Mouse (Mus musculus) cerebellum, postnatal 4 days (tissue): ENCODE data around the gene Eif2d.
A peak's percentile ranks its signal among the peaks of the same experiment; 100 is the strongest.
"Not testable (repeated sequence)": the region's sequence is repeated elsewhere in the genome, so short reads cannot be mapped to it uniquely, and the experiment has no call there.

ENCODE experiments used
- DNase-seq, 2 experiments: peaks; one replicate each; pipeline ENCODE4 v3.0.0; 2022; ENCODE audit warnings: low spot score in 2 of 2, mixed read lengths in 1 of 2

Eif2d gene

DNA sequence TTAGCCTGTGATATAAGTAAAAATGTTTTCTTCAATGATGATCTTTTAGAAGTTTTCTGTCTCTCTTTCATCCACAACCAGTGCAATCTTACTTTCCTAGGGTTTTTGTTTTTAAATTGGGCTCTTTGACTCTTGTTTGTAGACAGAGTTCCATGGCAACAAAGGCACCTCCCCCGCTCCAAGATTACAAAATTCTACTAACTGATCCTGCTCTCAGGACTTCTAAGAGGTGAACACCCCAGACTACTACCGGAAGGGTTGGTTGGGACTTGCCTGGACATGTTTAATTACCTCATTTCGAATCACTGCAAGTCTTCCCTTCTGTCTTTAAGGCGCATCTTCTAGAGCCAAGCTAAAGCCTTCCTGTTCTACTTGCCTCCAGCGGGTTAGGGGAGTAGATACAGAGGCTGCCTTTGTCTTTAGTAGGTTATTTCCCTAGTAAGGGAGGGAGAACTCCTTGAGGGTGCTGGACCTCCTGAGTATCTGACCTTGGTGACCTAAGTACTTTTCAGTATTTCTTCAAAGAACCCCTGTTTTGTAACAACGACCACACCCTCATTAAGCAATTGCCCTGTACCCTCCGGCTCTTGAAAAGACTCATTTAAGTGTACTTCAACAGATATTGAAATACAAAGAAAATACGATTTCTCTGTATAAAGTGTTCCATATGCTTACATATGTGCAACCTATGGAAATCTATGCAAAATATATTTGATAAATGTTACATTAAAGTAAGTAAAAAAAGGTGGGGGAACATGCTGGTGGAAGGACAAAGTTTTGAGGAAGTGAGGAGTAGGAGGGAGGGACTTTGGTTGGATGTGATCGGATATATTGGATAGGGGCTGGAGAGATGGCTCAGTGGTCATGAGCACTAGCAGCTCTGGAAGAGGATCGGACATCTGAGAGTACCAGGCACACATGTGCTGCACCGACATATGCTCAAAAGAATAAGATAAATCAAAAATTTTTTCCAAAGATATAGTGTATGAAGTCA is 13.6 kb upstream of the Eif2d start:
- no peak for DNase-seq

DNA sequence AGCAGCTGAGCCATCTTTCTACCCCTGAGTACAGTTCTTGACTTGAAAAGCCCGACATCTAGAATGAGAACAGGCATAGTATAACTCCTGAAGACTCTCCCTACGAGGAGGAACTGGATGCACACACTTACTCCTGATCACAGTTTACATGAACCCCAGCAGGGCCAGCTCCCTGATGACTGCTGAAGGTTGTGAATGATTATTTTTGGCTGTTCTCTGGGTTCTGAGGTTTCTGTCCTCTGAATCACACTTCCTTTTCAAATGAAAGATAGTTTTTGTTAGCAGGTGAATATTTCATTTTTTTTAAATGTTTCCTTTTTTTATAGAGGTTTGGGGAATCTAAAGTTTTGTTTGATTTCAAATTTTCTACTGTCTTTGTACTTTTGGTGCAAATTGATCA is 11.5 kb upstream of the Eif2d start:
- no peak for DNase-seq

DNA sequence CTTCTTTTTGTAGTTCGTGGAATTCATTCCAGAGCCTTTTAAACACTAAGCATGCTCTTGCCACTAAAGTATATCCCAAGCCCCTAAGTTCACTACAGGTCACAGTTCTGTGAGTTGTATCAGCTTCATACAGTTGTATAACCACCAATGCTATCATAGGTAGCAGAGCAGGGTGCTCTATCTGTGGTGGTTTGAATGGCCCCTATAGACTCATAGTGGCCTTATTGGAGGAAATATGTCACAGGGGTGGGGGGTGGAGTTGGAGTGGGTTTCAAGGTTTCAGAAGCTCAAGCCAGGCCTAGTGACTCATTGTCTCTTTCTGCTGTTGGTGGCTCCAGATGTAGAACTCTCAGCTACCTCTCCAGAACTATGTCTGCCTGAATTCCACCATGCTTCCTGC is 10.5 kb upstream of the Eif2d start:
- DNase-seq: no peak

DNA sequence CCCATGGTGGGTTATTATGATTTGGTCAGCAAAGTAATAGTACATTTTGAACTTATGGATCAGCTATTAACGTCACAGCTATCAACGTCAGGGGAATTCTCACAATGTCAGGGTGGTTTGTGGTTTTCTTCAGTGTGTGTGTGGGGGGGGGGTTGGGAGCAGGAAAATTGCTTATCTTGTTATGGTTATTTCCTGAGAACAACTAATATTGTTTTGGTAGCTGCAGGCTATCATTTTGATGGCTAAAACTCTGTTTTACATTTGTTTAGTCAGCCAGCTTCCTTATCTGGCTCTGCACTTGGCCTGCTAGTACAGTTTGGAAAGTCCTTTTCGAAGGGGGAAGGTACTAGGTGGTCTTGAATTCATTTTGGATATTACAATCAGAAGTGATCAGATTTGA is 7.8 kb upstream of the Eif2d start:
- not testable (repeated sequence) for DNase-seq

DNA sequence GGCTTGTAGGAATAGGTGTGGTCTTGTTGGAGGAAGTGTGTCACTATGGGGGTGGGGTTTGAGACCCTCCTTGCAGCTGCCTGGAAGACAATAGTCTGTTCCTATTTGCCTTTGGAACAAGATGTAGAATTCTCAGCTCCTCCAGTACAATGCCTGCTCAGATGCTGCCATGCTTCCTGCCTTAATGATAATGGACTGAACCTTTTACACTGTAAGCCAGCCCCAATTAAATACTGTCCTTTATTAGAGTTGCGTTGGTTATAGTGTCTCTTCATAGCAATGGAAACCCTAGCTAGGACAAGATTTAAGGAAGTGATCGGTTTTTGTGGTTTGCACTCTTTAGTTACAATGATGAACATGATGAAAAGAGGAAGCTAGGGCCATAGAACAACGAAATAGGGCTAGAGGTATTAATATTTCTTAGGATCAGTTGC is 6.8 kb upstream of the Eif2d start:
- no peak for DNase-seq

DNA sequence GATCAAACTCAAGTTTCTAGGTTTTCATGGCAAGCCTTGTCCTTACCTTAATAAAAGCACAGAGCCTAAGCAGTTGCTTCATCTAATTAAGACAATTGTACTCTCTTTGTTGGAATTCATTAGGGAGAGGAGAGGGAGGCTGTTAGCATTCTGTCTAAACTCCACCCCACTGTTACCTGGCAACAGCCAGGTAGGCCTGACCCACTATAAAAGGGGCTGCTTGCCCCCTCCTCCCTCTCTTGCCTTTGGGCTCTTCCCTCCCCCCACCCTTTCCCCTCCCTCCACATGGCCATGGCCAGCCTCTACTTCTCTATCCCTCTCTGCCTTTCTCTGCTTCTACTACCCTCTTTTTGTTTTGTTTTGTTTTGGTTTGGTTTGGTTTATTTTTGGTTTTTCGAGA is 3.5 kb upstream of the Eif2d start:
- DNase-seq: no peak

DNA sequence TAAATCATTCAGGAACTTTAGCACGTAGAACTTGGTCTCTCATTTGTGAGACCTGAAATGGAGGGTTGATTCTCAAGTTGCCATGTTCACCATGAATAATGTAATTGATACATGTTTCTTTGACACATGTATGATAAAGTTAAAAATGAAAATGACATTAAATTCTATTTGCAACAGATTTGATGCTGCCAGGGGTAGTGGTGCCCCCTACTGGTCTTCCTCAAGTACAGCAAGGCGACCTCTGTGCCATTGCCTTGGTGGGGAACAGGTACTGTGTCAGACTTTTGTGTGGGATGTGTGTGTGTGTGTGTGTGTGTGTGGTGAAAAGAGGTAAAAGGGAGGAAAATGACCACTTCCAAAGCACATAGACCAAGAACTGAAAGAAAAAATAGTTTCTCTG is 2.5 kb downstream of the Eif2d start:
- DNase-seq: peak in 1 of 2 experiments; percentile 48

DNA sequence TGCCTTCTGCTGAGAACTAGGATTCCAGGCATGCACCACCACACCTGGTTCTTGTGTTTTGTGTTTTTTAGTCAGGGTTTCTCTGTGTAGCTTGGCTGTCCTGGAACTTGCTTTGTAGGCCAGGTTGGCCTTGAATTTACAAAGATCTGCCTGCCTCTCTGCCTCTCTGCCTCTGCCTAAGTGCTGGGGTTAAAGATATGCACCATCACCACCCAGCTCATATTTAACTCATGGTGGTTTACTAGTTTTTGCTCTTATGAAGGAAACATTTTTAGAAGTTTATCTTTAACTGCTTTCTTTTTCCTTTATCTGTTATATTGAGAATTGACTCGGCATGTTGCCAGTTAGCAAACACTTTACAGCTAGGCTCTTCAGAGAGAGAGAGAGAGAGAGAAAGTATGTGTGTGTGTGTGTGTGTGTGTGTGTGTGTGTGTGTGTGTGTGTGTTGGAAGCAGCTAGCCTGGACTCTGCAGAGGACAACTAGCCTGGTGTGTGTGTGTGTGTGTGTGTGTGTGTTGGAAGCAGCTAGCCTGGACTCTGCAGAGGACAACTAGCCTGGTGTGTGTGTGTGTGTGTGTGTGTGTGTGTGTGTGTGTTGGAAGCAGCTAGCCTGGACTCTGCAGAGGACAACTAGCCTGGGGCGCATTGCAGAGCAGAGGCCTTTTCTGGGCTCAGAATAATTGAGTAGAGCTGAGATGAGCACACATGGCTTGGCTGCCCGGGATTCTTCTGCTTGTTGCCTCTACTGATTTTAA is 6.8 kb downstream of the Eif2d start:
- DNase-seq: not testable (repeated sequence)

DNA sequence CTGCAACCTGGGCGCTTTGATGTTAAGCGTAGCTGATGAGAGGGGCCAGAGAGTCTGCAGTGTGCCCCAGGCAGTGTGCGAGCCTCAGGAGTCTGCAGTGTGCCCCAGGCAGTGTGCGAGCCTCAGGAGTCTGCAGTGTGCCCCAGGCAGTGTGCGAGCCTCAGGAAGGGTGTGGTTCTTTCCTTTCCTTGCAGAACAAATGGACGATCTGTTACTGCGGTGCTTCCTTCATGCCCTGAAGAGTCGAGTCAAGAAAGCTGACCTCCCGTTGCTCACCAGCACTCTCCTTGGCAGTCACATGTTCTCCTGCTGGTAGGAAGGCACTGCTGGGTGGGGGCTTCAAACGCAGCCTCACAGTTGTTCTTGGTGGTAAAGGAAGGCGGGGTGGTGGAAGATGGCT is 8.1 kb downstream of the Eif2d start:
- no peak for DNase-seq

DNA sequence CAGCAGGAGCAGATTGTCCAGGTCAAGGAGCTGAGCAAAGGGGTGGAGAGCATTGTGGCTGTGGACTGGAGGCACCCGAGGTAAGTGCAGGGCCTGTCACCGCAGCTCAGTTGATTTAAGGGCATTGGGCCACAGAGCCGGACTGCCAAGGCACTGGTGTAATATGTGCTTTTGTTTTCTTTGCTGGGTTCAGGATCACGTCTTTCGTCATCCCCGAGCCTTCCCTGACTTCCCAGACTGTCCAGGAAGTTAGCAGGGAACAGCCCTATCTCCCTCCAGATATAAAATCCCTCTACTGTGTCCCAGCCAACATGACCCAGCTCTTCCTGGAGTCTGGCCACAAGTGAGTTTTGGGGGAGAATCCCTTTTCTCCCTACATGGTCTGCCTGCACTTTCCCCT is 11.4 kb downstream of the Eif2d start:
- DNase-seq: no peak

DNA sequence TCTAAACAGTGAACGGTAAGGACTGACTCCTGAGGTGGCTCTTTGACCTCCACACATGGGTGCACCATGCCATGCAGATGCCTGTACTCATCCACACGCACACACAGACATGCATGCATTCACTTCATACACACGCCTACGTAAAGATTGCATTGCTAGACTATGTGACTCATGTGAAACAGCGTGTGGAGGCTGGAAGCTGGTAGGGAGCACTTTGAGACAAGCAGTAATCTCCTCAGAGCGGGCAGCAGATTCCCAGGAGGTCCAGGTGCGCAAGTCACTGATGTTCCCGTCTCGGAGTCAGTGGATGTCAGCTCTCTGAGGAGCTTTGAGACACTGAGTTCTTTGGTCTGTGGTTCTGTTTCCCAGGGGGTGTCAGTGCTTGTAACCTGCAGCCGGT is 14.6 kb downstream of the Eif2d start:
- DNase-seq: no peak

DNA sequence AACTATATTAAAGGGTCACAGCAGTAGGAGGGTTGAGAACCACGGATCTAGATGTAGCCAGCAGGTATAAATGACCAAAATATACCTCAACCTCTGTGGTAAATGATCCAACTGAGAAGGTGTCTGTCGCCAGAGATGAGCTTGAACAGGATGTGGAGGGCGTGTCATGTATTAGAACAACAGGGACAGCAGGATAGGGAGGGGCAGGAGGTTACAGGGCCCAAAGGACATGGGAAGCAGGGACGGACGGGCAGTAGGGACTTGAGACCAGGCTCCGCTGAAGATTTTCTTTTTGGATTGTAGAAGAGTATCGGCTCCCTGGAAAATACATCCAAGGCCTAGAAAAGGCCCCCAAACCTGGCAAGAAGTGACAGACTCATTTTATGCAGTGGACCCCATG is 20.0 kb downstream of the Eif2d start:
- DNase-seq: no peak

DNA sequence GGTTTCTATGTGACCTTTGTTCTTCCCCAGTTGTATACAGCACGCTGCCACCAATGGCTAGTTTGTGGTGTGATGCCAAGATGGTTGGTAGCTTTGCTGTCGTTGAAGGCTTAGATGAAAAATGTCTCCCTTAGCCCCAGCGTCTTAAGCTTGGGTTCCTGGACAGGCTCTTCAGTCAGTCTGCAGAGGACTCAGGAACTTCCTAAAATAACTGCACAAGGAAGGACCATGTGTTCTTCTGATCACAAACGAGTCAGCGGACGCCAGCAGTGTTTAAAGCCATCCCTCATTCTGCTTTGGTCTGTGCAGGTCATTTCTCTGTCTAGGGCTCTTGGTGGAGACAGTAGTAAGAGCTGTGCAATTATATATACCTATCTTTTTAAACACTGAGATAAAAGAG is 20.8 kb downstream of the Eif2d start:
- DNase-seq: no peak

DNA sequence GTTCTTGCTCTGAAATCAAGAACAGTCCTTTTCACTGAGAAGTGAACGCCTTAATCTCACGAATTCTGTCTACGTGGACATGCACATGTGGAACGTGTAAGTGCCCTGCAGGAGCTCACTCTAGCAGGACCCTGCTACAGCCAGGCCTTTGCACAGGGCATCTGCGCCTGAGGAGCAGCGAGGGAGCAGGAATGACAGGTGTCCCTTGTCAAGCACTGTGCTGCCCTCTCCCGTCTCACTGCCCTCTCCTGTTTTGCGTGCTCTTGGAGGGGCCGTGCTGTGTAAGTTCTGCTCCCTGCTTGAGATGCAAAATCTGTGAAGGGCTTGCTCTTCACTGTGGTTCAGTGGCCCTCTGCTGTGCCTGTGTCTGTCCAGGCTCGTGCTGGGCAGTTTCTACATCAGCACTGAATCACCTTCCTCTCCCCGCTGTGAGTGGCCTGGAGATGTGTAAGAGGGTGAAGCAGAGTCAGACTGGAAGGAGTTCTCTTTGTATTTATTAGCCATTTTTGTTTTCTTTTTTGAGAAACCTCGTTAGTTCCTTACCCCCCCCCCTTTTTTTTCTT is 21.4 kb downstream of the Eif2d start:
- no peak for DNase-seq

DNA sequence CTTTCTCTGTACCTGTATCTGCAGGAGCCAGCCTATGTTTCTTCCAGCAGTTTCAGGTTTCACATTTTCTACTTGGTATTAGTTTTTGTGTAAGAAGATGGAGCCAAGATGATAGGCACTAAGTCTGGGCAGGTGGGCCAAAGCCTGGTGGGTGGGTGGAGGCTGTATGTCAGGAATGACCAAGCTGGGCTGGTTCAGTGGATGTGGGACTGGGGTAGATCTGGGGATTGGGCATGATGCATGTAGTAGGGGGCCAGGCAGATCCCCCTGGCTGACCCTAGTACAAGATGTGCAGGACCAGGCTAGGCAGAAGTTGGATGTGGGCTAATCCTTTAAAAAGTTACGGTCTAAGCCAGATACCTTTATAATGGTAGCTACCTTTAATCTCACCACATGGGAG is 22.2 kb downstream of the Eif2d start:
- DNase-seq: no peak

DNA sequence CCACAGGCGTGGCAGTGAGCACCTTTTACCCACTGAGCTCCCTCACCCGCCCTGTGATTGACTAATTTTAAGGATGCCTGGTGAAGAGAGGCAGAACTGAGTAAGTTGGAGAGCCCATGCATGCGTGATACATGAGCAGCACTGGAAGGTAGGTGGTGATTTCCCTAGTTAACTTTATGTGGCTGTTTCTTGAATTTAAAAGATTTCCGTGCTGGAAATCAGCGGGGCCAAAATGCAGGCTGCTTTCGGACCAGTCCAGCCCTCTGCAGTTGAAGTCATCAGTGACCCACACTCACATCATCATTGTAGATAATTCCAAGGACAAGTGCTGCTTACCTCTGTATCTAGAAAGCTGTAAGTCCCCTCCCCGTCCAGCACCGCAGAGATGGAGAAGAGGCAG is 22.8 kb downstream of the Eif2d start:
- DNase-seq: no peak

DNA sequence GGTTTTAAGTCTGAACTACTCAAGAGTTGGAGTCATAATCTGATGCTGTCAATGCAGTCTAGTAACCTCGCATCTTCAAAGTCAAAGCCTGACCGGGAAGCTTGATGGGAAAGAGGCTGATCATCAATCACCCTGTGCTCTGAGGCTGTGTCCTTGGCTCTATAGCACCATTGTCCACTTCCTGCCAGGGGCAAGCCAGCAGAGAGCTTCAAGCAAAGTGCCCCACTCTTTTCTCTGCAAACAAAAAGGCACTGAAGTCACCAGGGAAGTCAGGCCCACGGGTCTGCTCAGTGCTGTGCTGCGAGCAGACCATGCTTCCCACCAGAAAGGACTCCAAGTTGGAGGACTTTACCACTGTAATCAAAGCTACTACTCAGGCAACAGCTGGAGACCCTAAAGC is 24.3 kb downstream of the Eif2d start:
- no peak for DNase-seq

DNA sequence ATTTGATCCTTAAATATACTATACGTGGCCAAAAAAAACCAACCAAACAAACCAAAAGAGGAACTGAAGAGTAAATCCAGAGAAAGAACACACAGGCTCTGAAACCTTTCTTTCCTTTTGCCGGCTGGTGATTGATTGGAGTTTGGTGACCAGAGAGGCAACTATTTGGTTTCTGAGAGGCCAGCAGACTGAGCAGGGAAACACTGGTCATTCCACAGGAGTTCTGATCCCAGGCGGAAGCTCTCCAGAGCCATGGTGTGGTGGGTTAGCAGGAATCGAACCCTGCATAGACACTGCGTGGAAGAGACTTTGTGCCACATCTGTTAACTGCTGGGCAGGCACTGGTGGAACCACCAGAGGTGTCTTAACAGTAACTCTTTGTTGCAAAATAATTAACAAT is 25.1 kb downstream of the Eif2d start:
- no peak for DNase-seq

DNA sequence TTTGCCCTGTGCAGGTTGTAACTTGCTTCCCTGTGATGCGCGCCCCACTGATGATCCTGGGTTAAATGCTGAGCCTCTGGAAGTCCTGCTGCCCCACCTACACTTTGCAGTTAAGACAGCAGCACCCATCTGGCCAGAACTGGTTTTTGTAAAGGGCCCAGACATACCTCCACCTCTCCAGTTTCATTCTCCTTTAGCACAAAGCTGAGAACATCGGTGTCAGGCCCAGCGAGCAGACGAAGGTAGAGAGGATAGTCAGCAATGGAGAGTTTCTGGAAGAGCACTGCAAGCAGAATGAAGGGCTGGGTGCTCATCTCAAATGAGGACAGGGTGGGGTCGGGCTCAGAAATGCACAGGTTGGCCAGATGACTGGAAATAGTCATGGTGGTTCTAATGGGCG is 27.4 kb downstream of the Eif2d start:
- no peak for DNase-seq

DNA sequence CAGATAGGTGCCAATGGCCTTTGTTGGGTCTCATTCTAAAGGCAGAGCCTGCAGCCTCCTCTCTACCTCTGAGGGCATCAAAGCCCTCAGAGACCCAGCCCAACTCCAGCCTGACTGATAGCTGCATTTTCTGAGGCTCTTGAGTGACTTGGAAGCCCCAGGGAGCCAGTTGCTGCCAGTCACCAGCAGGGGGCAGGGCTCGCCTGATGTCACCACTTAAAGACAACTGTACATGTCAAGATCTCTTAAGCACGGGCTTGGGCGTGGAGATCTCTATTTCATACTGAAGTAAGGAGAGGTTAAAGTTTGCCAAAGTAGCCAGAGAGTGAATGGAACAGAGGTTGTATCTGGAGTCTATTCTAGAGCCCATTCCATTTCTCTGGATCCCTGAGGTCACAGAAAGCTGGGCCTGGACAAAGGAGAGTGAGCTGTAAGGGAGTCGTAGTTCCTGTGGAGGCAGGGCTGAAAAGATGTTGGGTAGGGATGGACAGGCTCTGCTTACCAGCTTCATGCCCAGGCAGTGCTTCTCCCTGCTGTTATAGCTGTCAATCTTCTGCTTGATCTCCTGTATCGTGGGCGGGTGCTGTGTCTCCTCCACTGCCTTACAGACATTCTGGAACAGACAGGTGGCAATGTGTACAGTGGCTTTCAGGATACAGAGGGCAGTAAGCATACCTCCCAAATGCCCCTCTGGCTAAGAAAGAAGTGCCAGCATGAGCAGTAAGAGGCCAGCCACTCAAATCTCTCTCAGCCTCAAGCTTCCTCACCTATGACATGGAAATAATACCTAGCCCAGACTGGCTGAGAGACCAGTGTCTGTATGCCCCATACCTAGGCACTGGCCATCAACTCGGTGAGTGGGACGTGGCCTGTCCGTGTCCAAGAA is 28.9 kb downstream of the Eif2d start:
- DNase-seq: peak; percentile 48 to 76

DNA sequence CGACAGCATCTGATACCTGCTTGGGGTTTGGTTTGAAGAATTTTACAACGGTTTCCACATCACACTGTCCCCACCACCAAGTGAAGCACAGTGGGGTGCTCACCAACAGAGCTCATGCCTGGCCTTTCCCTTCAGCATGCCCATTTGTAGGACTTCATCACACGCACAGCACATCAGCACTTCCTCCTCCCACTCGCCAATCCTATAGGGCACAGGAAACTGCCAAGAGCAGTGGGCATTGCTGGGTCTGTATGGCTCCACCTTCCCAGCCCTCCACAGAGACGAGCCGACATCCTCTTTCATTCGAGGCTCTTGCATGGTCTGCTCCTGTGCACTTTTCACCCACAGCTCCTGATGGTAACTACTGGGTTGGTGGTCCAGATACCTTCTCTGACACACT is 30.2 kb downstream of the Eif2d start:
- no peak for DNase-seq
